Mouse (Mus musculus) stomach, embryonic 14.5 days (tissue): ENCODE measurements around the gene Rsph6a. TPM values are rescaled to one million over a fixed set of nuclear protein-coding genes. Genes with fewer than 3 reads are reported as not detected.

Experiments used
- ATAC-seq: fragments of 200-750 bp; cut with Nextera tagmentation; 2 replicates; pipeline ENCODE4 v1.8.0; 2017; ENCODE audit warnings: low read depth, moderate TSS enrichment; ENCODE audit not compliant: insufficient number of reproducible peaks, insufficient read depth, low FRiP score
- H3K27ac ChIP-seq: fragments of 300-500 bp; sonication (generic); 2 replicates; pipeline ENCODE4 v1.5.1; 2014; ENCODE audit warnings: mild to moderate bottlenecking, low read length, moderate library complexity, mixed read lengths
- H3K27me3 ChIP-seq: fragments of 300-500 bp; sonication (generic); 2 replicates; pipeline ENCODE4 v1.6.1; 2014; ENCODE audit warnings: low read length, control low read depth, mixed read lengths; ENCODE audit not compliant: control insufficient read depth, insufficient read depth
- H3K36me3 ChIP-seq: fragments of 300-500 bp; sonication (generic); 2 replicates; pipeline ENCODE4 v1.6.1; 2014; ENCODE audit warnings: mild to moderate bottlenecking, control low read depth, low read length, moderate library complexity, mixed read lengths; ENCODE audit not compliant: control insufficient read depth, insufficient read depth
- H3K4me1 ChIP-seq: fragments of 300-500 bp; sonication (generic); 2 replicates; pipeline ENCODE4 v1.6.1; 2014; ENCODE audit warnings: low read length, control low read depth, mixed read lengths; ENCODE audit not compliant: control insufficient read depth, insufficient read depth
- H3K4me2 ChIP-seq: fragments of 300-500 bp; sonication (generic); replicated peaks from 2 replicates; pipeline ENCODE4 v1.6.1; 2014; ENCODE audit warnings: low read depth, low read length, control low read depth
- H3K4me3 ChIP-seq: fragments of 300-500 bp; sonication (generic); 2 replicates; pipeline ENCODE4 v1.5.1; 2014; ENCODE audit warnings: low read depth, low read length, control low read depth
- H3K9ac ChIP-seq: fragments of 300-500 bp; sonication (generic); replicated peaks from 2 replicates; pipeline ENCODE4 v1.6.1; 2014; ENCODE audit warnings: low read depth, mild to moderate bottlenecking, control low read depth, low read length, moderate library complexity, mixed read lengths
- H3K9me3 ChIP-seq: fragments of 300-500 bp; sonication (generic); 2 replicates; pipeline ENCODE4 v1.6.1; 2016; ENCODE audit warnings: low read depth, low read length, control low read depth; ENCODE audit not compliant: control insufficient read depth
- WGBS: fragments of 180-500 bp; shearing (Covaris S2); extraction: QIAGEN DNeasy Blood & Tissue Kit; methylation state at CpG from one replicate; pipeline ENCODE4 v1.1.7; 2014; 5-methylcytosine and 5-hydroxymethylcytosine counted together
- polyA plus RNA-seq: library from polyadenylated mRNA; unstranded; fragments of >200 nt; fragmentation: Nextera tagmentation; extraction: Ambion mirVana; gene quantifications from 2 replicates; pipeline ENCODE4 v1.2.1, GENCODE M21; 2014

The Rsph6a gene
- polyA plus RNA-seq, 1 experiment from 2014 or later = not detected

- Histone ChIP-seq H3K27ac (no peak overlapping the region), H3K36me3 (peaks cover 41% of the 10 kb centered on the region), H3K9ac (no peak overlapping the region), H3K4me2 (no peak overlapping the region), H3K9me3 (no peaks in the 10 kb centered on the region), H3K4me3 (no peak overlapping the region), H3K27me3 (peaks cover 5% of the 10 kb centered on the region; the same call in 1 of the 2 replicates), H3K4me1 (peaks cover 11% of the 10 kb centered on the region)
- no peak for ATAC-seq
Observed at GRCm38 (mm10) chr7:19028067-19028466, 26.4 kb upstream of the Rsph6a start.

DNA sequence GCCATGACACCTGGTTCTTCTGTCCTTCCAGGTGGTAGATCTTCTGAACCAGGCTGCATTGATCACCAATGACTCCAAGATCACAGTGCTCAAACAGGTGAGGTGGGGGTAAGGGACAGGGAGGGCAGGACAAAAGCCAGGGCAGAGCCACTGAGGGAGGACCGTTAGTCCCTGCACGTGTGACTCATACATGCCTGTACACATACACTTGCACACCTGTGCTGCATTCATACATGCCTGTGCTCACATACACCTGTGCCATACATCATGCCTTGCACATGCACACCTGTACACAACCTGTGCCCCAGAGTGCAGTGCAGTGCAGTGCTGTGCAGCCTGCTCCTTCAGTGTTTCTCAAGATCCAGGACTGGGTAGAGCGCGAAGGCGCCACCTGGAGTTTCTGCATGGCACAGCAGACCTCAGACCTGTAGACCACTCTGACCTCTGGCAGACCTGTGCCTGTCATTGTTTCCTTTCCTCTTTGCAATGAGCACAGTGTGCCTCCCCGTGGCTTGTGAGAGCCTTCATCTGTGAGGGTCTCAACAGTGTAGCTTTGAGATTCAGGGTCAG lies 25.3 kb upstream of the Rsph6a start:
- peaks cover 47% of the 10 kb centered on the region for H3K36me3 ChIP-seq

GRCm38 (mm10) chr7:19031641-19032040 lies 22.8 kb upstream of the Rsph6a start:
- Histone ChIP-seq H3K27me3 (no peaks in the 10 kb centered on the region), H3K36me3 (peaks cover 68% of the 10 kb centered on the region), H3K4me2 (no peak overlapping the region), H3K4me1 (no peaks in the 10 kb centered on the region), H3K9me3 (no peaks in the 10 kb centered on the region), H3K27ac (no peak overlapping the region), H3K9ac (no peak overlapping the region), H3K4me3 (no peak overlapping the region)
- ATAC-seq = no peak
- 86% methylated on average over 4 of the region's 4 CpGs for WGBS

More for the DNA sequence above, 25.3 kb upstream of the Rsph6a start:
- Histone ChIP-seq H3K9ac (no peak overlapping the region), H3K27ac (no peak overlapping the region), H3K4me1 (peaks cover 8% of the 10 kb centered on the region), H3K4me3 (no peak overlapping the region), H3K27me3 (no peaks in the 10 kb centered on the region), H3K4me2 (no peak overlapping the region), H3K9me3 (no peaks in the 10 kb centered on the region)
- peak; percentile 56 for ATAC-seq
- WGBS = 61% methylated on average over 6 of the region's 6 CpGs

- no peak overlapping the region for H3K4me2 ChIP-seq
- H3K4me1 ChIP-seq = no peaks in the 10 kb centered on the region
- no peak overlapping the region for H3K27ac ChIP-seq
- no peak overlapping the region for H3K9ac ChIP-seq
- no peak for ATAC-seq
- no peaks in the 10 kb centered on the region for H3K27me3 ChIP-seq
- 95% methylated on average over 6 of the region's 6 CpGs for WGBS
- H3K4me3 ChIP-seq = no peak overlapping the region
- peaks cover 95% of the 10 kb centered on the region for H3K36me3 ChIP-seq
- H3K9me3 ChIP-seq = no peaks in the 10 kb centered on the region
Observed at GRCm38 (mm10) chr7:19044616-19045015, 9.9 kb upstream of the Rsph6a start.

DNA sequence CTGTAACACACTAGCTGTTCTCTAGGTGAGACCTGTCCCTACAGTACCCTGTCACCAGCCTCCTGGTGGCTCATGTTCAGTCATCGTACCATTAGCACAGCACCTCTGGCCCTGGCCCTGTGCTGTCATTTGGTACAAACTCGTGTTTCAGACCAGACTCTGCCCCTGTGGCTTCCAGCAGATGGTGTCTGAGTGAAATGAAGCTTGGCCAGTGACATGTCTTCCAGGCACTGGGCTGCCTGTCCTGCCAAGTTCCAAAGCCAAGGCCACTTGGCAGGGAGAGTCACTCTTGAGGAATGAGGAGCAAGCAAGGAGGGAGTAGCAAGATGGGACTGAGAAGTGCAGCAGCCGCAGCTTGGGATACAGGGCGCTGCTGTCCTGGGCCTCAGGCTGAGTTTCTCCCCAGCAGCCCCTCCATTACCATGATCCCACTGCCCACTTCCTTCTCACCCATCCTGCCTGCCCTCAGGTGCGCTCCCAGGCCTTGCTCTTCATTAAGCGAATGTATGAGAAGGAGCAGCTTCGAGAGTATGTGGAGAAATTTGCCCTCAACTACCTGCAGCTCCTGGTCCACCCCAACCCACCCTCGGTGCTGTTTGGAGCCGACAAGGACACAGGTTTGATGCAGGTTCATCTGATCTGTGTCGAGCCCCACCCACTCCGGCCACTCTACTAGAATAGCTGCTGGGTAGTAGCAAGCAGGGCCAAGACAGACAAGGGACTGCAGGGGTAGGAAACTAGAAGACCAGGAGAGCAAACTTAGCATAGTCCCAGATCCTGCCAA lies 8.0 kb upstream of the Rsph6a start:
- H3K9me3 ChIP-seq = no peaks in the 10 kb centered on the region
- H3K4me1 ChIP-seq = no peaks in the 10 kb centered on the region
- H3K27me3 ChIP-seq = no peaks in the 10 kb centered on the region
- 89% methylated on average over 11 of the region's 11 CpGs for WGBS
- no peak overlapping the region for H3K27ac ChIP-seq
- no peak overlapping the region for H3K4me3 ChIP-seq
- H3K9ac ChIP-seq = no peak overlapping the region
- no peak for ATAC-seq
- no peak overlapping the region for H3K4me2 ChIP-seq
- H3K36me3 ChIP-seq = peaks cover 94% of the 10 kb centered on the region

- Histone ChIP-seq H3K9me3 (no peaks in the 10 kb centered on the region), H3K9ac (no peak overlapping the region), H3K36me3 (peaks cover 83% of the 10 kb centered on the region), H3K27me3 (no peaks in the 10 kb centered on the region), H3K4me1 (no peaks in the 10 kb centered on the region), H3K4me3 (no peak overlapping the region), H3K27ac (no peak overlapping the region), H3K4me2 (no peak overlapping the region)
- no peak for ATAC-seq
- 85% methylated on average over 14 of the region's 14 CpGs for WGBS
Observed at GRCm38 (mm10) chr7:19048006-19048527, 6.4 kb upstream of the Rsph6a start.

GRCm38 (mm10) chr7:19049252-19049651 lies 5.2 kb upstream of the Rsph6a start:
- Histone ChIP-seq H3K4me3 (no peak overlapping the region), H3K9ac (no peak overlapping the region), H3K4me1 (peaks cover 5% of the 10 kb centered on the region; the same call in 1 of the 2 replicates), H3K36me3 (peaks cover 73% of the 10 kb centered on the region), H3K27ac (no peak overlapping the region), H3K4me2 (no peak overlapping the region), H3K9me3 (no peaks in the 10 kb centered on the region), H3K27me3 (no peaks in the 10 kb centered on the region)
- no peak for ATAC-seq
- 87% methylated on average over 5 of the region's 5 CpGs for WGBS

DNA sequence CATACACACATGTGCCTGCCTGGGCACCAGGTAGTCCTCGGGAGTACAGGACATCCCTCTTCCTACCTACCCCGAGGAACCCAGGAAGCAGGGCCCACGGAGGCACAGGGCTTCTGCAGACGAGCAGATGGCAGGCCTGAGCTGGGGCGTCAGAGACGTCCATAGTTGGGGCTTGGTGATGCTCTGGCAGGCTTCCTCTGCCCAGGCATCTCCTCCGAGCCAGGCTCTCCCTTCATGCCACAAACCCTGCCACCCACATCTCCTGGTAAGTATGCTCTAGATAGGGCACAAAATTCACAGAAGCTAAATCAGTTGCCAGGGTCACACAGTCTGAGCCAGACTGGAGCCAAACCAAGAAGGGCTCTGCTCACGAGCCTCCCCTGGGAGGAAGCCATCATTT lies 4.3 kb upstream of the Rsph6a start:
- Histone ChIP-seq H3K27me3 (no peaks in the 10 kb centered on the region), H3K36me3 (peaks cover 64% of the 10 kb centered on the region), H3K4me3 (no peak overlapping the region), H3K4me1 (peaks cover 5% of the 10 kb centered on the region; the same call in 1 of the 2 replicates), H3K27ac (no peak overlapping the region), H3K9me3 (no peaks in the 10 kb centered on the region), H3K9ac (no peak overlapping the region), H3K4me2 (no peak overlapping the region)
- ATAC-seq = no peak
- 85% methylated on average over 8 of the region's 8 CpGs for WGBS
